Mouse (Mus musculus) cerebellum, postnatal 36 days (tissue): ENCODE measurements at regions not wholly inside any gene's neighbourhood (a gene's known extent, or its start where the extent isn't known, plus 50 kb on each side); places are given as distances from the start of the nearest gene placed in this dataset.

ENCODE experiments used
- DNase-seq, 2 experiments: peaks; one replicate each; pipeline ENCODE4 v3.0.0; 2021 to 2022; ENCODE audit warnings: mixed read lengths in 2 of 2

DNA sequence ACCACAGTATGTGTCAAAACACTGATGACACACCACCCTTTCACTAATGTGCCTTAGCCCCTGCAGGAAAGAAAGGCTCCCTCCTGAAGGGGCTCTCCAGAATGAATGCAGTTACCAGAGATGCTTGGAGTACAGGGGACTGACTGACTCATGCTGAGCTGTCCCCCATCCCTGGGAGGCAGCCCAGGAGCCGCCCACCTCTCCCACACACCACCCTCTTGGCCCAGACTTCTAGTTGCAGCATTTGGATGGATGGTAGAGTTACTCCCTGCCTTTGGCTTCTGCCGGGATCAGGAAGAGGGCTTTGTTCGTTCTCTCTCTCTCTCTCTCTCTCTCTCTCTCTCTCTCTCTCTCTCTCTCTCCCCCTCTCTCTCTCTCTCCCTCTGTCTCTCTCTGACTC is 53.4 kb upstream of the Jun start:
- no peak for DNase-seq

DNA sequence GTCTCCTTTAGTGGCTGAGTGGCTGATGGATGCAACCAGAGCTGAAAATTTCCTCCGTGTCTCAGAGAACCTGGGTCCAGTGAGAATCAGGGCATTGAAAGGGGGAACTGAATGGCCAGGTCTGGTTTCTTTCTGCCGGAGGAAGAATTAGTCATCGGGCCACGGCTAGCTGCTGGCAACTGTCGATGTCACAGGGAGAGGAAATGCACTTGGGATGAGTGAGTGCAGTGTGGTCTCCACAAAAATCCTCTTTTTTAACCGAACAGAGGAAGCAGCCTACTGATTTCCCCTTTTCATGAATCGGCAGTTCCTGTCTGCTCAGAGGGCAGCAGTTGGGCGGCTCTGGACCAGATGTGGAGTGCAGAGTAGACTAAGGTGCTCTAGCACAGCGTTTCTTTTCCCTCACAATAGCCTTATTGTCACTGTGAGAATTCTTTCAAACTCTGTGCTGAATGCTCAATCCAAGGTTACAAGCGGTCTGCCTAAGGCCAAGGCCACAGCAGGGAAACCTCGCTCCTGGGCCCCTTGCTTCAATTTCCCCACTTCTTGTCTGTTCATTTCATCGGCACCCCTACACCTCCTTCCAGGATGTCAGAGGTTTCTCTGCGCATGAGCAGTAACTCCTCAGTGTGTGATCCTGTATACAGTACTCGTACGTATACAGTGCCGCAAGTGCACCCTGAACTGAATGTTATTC is 54.1 kb upstream of the Jun start:
- DNase-seq: no peak

DNA sequence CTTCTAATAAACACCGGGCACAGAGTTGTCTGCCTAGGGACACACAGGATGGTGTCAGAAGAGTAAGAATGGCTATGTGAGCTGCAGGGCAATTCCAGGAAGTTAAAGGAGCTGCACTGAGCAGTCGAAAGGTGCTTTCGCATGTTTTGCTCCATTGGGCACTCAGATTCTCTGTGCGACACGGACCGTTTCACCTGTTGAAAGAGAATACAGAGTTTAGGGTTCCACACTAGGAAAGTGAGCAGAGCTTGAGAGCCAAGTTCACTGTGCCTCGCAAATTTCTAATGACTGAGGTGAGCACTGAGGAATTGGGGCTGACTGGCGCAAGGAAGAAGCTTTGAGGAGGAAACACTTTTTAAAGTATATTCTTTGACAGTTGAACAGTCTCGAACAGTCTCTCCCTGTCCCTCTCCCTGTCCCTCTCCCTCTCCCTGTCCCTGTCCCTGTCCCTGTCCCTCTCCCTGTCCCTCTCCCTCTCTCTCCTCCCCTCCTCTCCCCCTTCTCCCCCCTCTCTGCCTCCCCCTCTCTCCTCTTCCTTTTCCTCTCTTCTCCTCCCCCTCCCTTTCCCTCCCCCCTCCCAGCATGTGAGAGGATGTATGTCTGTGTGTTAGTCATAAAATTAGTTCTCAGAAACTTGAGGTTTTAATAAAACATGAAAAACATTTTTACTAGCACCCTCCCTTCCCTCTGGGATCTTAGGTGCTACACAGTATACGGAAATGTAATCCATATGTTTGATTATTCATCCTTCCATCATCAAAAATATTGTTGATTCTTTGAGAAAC is 55.1 kb upstream of the Jun start:
- DNase-seq: no peak

DNA sequence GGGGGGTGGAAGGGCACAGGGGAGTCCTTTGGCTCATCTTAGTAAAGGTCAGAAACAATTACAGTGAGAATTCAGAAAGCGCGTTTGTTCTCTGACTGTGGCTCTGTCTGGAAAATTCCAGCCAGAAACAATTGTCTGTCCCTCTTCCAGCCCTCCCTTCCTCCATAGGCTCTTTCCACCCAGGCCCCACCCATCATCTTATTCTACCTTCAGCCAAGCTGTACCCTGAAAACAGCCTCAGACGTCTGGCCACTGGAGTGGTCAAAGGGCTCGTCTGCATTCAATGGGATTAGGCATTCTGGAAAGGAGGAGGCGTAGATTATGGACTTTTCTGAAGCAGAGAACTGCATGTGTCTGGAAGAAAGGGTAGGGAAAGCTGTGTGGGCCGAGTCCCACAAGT is 56.8 kb upstream of the Jun start:
- DNase-seq: no peak

DNA sequence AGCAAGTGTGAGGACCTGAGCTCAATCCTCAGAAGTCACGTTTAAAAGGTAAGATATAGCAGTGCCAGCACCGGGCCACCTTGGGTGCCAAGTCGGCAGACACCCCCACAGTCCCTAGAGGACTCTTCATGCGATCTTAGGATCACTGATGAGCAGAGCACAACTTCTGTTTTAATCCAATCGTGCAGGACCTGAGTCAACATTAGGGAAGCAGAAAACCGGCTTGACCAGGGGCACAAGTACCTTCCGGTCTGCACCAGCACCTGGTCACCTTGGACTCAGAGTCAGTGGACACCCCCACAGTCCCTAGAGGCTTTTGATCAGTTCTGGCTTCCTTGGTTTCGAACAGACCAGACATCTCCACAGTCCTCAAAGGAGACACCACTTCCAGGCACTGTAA is 58.8 kb upstream of the Jun start:
- DNase-seq: no peak

DNA sequence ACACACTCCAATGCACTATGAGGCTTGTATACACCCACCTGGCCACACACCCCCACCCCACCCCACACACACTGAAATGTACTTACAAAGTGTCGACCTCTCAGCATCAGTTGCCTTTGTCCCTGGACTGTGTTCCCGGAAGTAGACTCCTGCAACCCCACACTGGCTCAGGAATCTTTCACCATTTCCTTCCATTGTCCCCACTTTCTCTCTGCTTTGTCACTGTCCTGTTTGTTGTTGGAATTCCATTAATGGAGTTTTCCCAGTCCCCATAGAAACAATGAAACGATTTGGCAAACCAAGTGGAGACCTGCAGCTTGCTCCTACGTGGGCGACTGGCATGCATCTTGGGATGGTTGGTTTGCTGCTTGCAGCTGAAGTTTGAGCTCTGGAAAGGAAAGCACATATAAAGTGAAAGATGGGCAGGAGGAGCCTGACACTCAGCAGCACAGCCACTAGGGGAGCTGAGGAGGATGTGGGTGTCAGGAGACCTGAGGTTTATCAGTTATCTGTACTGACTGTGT is 65.2 kb upstream of the Jun start:
- DNase-seq: no peak

DNA sequence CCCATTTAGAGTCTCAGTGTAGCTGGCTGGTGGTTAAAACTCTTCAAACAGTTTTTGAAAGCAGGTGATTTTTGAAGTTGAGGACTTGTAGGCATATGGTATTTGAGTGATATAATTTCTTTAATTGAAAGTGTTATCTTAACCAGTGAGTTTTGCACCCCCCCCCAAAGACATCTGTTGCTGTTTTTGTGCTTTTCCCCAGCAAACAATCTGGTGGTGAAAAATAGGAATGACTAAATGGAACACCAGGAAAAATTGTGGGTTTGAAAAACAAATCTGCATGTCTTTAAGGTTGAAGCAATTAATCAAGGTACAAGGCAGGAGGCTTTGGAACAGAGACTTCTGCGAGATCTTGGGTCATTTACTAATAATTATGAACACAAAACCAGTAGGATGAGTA is 68.9 kb upstream of the Jun start:
- DNase-seq: no peak

DNA sequence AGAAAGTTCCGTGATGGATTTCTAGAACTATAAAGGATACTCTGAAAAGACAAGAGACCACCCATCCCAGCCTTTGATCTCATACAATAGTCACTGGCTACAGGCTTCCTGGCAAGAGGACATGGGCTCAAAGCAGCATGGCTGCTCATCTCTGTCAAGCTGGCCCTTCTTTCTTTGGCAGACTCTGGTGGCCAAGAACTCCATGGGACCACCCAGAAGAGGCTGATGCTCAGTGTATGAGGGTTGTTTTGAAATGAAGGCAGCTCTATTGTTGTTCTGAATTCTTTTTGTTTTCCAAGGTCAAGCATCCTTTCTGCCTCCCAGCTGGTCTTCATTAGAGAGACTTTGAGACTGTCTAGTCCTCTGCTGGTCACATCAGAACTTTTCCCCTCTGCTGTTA is 73.3 kb upstream of the Jun start:
- DNase-seq: no peak

DNA sequence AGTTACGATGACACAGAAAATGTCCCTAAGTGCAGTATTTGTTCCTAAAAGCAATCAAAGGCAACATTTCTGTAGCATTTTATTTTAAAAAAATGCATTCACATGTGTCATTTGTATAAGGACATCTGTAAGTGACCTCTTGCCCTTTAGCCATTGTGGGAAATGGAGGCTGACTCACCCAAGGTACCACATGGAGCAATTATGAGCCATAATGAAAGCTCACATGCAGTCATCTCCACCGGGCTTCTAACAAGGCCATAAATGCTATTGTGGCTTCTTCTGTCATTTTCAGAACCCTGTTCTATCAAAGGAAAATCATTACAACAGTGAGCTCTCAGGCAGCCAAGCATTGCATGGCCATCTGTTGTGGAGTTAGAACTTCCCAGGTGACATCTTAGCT is 75.9 kb upstream of the Jun start:
- DNase-seq: no peak

DNA sequence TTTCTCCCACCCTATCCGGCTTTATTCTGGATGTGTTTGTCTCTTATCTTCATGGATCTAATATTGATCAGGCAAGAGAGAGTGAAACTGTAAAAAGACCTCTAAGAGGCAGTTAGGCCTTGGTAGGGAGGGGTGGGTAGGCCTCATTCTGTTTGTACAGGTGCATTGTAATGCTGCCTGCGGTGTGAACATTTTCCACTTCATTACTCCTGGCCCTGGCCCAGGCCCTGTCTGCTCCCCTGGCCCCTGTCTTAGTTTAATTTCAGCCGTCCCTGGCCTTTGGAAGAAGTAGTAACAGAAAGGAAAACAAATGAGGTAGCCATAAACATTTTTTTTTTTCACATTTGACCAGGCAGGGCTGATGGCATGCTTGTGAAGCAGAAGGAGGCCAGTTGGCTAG is 81.8 kb upstream of the Jun start:
- no peak for DNase-seq

DNA sequence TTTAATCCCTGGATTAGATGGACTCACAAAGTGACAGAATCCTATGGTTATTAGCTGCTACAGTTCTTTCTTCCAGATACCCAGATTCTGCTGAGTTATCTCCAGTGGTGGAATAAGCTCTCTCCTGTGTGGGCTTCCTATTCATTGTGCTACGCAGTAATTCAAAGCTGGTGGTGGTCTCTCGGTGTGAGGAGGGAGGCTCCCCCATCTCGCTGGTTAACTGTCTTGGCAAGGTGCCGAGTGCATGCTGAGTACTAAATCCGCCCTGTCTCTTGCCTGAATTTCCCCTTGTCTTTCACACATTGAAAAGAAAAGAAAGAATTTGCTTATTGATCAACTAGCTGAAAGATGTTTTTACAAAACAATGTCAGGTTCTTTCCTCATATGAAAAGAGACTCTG is 82.6 kb upstream of the Jun start:
- no peak for DNase-seq

DNA sequence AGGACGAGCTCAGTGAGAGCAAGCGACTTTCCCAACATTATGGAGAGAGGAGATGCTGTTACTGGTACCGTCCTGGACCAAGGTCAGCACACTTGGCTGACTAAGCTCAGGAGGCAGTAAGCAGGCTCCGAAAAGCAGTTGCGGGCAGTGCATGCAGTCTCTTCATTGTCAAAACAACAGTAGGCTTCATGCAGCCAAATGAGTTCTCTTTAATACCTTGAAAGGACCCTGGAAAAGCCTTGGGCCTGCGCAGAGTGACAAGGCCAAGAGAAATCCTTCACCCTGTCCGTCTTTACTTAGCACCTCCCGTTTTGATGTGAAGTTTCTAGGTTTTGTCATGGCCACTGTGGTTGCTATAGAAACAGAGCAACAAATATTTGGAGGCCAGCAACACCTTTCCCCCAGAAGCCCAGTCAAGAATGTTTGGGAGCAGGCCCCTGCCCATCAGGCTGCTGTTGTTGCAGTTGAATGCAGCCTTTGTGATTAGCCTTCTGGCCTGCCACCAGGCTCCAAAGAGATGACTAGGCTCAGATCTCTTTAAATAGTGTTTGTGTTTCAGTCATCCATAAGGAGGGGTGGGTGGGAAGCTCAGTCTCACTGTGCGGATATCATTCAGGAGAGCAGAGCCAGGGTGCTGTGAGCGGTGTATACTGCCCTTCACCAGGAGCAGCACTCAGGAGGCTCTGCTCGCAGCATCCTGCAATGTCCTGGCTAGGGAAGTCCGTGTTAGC is 85.6 kb upstream of the Jun start:
- no peak for DNase-seq

DNA sequence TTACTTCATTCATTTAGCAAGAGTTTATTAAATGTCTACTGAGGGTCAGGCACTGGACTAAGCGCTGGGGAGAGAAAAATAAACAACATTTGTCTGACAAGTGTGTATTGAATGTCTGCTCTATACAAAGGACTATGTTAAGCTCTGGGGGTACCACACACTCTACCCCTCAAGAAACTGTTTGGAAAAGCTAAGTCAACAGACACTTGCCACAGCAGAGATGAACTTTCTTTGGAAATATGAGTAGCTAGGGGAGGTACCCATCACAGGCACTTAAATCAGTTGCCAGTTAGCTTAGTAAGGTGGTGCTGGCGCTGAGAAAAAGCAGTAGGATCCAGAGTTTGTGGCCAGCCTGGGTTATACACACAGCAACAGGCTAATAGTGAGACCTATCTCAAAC is 86.7 kb upstream of the Jun start:
- no peak for DNase-seq

DNA sequence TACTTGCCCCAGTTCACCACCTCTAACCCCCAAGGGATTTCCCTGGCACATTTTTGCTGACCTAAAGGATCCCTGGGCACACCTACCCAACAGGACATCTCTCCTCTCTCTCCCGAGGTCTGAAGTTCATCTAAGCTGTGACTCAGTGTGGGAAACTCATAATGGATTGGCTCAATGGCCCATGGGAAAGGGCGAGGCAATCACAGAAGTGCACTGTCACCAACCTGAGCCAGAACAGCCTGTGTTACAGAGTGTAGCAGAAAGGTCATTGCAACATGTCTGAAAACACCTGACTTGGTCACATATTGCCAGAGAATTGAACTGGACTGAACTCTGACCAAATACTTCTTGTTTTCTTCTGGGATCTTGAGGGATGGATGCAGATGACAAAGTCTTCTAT is 89.2 kb upstream of the Jun start:
- no peak for DNase-seq

DNA sequence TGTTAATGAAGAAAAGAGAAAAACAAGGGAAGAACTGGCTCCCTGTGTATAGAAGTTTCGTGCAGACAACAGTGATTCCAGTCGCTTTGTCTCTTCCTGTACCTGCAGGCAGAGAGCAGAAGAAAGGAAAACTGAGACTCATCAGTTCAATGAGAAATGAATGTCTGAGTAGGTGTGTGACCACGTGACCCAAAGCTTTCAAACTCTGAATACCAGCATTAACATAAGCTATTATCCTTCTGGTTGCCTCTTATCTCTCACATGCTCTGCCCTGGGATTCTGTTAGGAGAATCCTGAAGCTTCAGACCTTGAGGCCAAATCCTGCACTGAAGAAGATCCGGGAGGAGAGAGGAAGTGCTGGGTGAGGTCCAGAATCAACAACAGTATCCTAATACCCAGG is 91.1 kb upstream of the Jun start:
- no peak for DNase-seq

DNA sequence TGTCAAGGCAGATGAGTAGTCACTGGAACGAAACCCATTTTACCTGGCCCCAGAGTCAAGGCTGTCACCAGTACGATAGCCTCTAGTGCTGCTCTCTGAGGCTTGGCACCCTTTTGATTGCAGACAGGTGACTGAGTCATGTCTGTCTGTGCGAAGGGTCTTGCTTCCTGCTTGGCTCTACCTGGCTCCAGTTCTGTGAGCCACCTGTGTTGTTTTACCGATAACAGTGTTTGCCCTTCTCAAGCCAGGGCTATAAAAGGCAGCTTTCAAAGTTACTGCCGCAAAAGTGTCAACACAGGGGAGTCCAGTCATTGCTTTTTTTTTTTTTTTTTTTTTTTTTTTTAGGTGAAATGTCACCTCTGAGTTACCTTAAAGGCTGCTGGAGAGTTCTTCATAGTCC is 91.6 kb upstream of the Jun start:
- DNase-seq: no peak

DNA sequence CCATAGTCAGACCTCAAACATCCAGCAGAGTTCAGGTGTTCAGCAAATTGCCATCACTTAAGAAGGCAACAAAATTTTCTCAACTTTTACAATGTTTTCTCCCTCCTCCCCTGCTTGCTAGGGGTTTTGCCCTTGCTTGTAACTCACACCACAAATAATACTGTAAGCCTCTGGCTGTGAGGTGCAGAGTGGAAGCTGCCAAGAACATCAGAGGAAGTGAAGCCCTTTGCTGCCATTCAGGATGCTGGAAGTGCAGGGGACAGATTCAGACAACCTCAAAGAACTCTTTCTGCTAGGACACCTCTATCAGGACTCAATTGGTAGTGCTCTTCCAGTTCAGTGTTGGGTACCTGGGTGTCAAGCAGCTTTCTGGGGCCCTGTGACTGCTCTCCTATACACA is 92.4 kb upstream of the Jun start:
- DNase-seq: no peak

DNA sequence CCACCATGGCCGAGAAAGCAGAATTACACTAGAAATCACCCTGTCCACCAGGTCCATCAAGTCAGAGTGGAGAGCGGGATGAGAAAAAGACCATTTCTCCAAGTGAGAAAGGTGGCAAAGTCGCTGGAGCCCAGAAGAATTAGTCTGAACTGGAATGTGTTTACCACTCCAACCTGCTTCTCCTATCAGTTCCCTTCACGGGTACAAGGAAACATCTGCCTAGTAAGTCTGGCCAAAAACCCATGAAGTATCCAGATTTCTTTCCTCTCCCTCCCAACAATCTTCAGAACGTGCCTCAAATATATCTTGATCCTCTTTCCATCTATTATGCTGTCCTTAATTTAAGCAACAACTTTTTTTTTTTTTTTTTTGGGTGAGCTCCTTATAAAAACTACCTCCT is 94.2 kb upstream of the Jun start:
- no peak for DNase-seq

DNA sequence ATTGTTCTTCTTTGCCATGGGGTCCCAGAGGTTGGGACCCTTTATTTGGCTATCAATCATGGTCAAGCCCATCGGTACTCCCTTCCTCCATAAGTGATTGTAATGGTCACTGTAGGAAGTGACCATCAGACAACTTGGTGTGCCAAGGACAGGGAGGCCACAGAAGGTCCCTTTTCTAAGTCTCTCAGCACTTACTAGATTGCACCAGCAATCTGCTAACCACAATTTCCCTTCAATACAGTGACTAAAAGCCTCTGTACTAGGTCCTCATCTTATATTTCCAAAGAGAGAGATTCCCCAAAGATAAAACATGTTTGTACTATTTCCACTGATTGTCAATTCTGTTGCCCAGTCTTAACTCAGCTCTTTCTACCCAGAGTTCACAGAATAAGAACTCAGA is 96.6 kb upstream of the Jun start:
- DNase-seq: no peak

DNA sequence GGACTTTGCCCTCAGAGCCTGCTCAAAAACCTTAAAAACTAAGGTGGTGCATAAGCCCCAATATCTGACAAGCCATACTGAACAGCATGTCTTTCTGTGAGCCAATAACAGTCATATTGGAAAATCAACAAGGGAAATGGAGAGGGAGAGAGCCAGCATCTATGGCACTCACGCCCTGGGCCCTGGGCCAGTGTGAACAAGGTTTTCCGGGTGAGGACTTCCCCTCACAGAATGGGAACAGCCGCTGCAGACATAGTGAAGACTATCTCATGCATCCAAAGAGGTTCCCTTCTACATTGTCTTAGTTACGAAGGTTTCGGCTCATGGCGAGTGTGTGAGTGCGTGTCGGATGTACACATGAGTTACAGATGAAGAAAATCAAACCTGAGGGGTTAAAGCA is 99.7 kb upstream of the Jun start:
- DNase-seq: no peak

DNA sequence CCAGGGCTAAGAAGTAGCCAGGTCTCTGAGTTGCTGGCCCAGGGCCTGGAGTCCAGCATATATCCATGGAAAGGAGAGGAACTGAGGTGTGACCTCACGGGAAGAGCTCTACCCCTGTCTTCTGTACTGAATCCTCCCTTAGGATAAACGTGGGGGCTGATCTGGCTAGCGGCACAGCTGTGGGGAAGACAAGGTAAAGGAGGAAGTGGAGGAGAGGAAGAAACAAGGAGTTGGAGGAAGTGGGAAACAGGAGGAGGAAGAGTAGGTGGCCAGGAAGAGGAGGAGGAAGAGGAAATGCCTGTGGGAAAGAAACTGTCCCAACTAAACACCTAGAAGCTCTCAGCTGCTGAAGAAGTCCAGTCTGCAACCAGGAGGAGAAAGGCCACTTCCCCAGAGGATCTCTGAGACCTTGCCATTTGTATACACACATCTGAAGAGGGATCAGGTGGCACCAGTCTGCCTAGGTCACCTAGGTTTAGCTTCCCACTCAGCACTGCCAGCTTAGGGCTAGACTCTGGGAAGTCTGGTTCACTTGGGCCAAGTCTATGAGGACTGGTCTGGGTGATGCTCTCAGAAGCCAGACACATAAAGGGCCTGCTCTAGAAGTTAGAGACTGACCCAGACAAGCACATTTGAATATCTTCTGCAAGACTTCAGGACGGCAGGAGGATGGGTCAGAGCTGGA is 100.6 kb upstream of the Jun start:
- DNase-seq: no peak

DNA sequence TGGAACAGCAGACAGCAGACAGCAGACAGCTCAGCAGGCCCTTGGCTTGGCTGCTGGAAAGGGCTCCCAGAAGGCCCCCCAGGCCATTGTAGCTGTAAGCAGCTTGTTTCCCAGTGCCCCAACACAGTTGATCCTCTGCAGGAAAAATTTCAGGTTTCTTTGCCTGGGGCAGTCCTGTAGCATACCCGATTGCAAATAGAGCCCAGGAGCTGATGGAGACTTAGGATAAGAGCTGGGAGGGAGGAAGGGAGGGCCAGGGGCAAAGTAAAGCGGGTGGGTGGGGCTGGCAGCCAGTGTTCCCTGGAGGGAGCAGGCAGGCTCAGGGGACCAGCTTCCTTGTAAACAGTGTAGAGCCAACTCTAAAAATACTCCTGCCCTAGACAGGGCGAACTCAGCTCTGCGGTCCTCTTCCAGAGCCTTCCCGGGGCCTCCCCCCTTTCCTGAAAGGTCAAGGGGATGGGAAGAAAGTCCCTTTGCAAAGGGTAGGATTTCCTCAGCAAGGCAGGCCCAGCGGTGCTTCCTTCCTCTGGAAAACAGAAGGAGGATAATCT is 101.8 kb upstream of the Jun start:
- DNase-seq: no peak

DNA sequence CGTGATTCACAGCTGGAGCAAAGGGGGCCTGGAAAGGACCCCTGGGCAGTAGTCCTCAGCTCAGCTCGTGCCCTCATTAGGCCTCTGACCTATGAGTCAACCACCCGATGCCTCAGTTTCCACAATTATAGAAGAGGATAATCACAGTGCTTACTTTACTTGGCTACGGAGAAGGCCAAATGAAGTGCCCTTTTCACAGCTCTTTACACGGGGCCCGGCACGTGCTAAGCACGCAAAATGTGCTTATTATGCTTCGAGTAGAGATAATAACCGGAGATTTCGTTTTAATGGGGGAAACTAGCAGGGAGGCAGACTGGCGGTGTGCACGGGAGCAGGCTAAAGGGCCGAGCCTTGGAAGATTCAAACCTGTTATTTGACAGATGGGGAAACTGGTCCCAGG is 102.4 kb upstream of the Jun start:
- DNase-seq: no peak
